Mouse (Mus musculus) heart, embryonic 14.5 days (tissue): Measurements from ENCODE around the gene Cc2d1a. TPM values are rescaled to one million over a fixed set of nuclear protein-coding genes. Genes with fewer than 3 reads are reported as not detected.

Experiments
- ATAC-seq: fragments of 200-750 bp; cut with Nextera tagmentation; 2 replicates; pipeline ENCODE4 v1.8.0; 2017; ENCODE audit warnings: low read depth, moderate TSS enrichment; ENCODE audit not compliant: insufficient number of reproducible peaks, insufficient read depth, low FRiP score
- H3K27ac ChIP-seq, 2 experiments: fragments of 200-500 bp in 1 of 2; fragments of 300-500 bp in 1 of 2; sonication (generic) in 1 of 2; replicated peaks in 1 of 2; 2 replicates each; pipeline ENCODE4 v1.5.1; 2012 to 2014; ENCODE audit warnings: low read depth in 2 of 2, low read length in 2 of 2, control low read depth in 1 of 2, mild to moderate bottlenecking in 1 of 2, mixed read lengths in 1 of 2; ENCODE audit not compliant: control insufficient read depth in 1 of 2, insufficient read depth in 1 of 2
- H3K27me3 ChIP-seq: fragments of 300-500 bp; sonication (generic); 2 replicates; pipeline ENCODE4 v1.6.1; 2014; ENCODE audit warnings: mild to moderate bottlenecking, low read length, control low read depth; ENCODE audit not compliant: control insufficient read depth, insufficient read depth
- H3K36me3 ChIP-seq: fragments of 300-500 bp; sonication (generic); 2 replicates; pipeline ENCODE4 v1.6.1; 2014; ENCODE audit warnings: mild to moderate bottlenecking, control low read depth, low read length, mixed read lengths; ENCODE audit not compliant: control insufficient read depth, insufficient read depth
- H3K4me1 ChIP-seq, 2 experiments: fragments of 200-500 bp in 1 of 2; fragments of 300-500 bp in 1 of 2; sonication (generic) in 1 of 2; 2 replicates each; pipeline ENCODE4 v1.6.1; 2012 to 2014; ENCODE audit warnings: low read length in 2 of 2, control low read depth in 1 of 2, mixed read lengths in 1 of 2; ENCODE audit not compliant: control insufficient read depth in 2 of 2, insufficient read depth in 2 of 2
- H3K4me2 ChIP-seq: fragments of 300-500 bp; sonication (generic); 2 replicates; pipeline ENCODE4 v1.6.1; 2014; ENCODE audit warnings: mild to moderate bottlenecking, low read length
- H3K4me3 ChIP-seq, 2 experiments: fragments of 200-500 bp in 1 of 2; fragments of 300-500 bp in 1 of 2; sonication (generic) in 1 of 2; 2 replicates each; pipeline ENCODE4 v1.5.1; 2012 to 2014; ENCODE audit warnings: low read length in 2 of 2, mild to moderate bottlenecking in 2 of 2, control low read depth in 1 of 2, low read depth in 1 of 2, moderate library complexity in 1 of 2; ENCODE audit not compliant: control insufficient read depth in 1 of 2, insufficient read depth in 1 of 2
- H3K9ac ChIP-seq: fragments of 300-500 bp; sonication (generic); 2 replicates; pipeline ENCODE4 v1.6.1; 2014; ENCODE audit warnings: mild to moderate bottlenecking, low read length
- H3K9me3 ChIP-seq: fragments of 300-500 bp; sonication (generic); 2 replicates; pipeline ENCODE4 v1.6.1; 2016; ENCODE audit warnings: low read length, control low read depth; ENCODE audit not compliant: control insufficient read depth
- WGBS: fragments of 180-500 bp; shearing (Covaris S2); extraction: QIAGEN DNeasy Blood & Tissue Kit; methylation state at CpG from one replicate; pipeline ENCODE4 v1.1.7; 2014; 5-methylcytosine and 5-hydroxymethylcytosine counted together
- polyA plus RNA-seq: library from polyadenylated mRNA; unstranded; fragments of >200 nt; fragmentation: Nextera tagmentation; extraction: Ambion mirVana; gene quantifications from 2 replicates; pipeline ENCODE4 v1.2.1, GENCODE M21; 2014

Cc2d1a gene
- polyA plus RNA-seq, 1 experiment from 2014 or later = 11.8 TPM

DNA sequence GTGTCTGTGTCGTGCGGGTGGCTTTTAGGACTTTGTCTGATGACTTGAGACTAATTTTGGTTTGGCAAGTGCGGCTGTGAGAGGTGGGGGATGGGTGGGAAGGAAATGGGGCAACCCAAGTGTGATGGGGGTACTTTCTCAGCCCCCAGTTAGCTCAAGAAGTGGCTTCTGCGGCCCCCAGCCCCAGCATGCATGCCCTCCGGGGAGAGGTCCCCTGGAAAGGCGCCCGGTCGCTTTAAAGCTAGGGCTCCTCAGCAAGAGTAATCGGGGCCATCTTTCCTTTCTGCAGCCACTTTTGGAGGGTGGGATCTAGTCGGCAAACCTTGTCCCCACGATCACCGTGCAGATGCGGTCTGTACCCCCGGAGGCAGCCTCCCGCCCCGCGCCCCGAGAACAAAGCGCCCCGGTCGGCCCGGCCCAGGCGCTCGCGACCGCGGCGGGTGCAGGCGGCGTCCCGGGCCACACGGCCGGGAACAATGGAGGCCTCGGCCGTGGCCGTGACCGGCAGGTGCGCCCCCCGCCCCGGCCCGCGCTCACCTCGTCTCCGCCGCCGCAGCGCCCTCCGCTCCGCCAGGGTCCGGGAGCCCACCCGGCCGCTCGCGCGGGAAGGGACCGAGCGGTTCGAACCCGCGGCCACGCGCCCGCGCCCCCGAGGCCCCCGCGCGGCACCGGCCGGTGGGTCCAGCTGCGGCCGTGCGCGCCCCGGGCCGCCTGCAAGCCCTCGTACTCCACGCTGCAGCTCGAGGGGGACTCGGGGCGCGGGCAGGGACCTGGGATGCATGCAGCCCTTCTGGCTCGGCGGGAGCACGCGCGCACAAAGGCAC is 35.7 kb upstream of the Cc2d1a start:
- peak overlapping the region; percentile 77 to 82 for H3K4me3 ChIP-seq
- peaks cover 25 to 52% of the 10 kb centered on the region in 2 experiments for H3K4me1 ChIP-seq
- H3K27ac ChIP-seq = peak overlapping the region; percentile 4 to 78; a peak in 3 of 4 replicates
- no peak for ATAC-seq
- H3K36me3 ChIP-seq = no peaks in the 10 kb centered on the region
- peak overlapping the region; percentile 97 for H3K9ac ChIP-seq
- H3K27me3 ChIP-seq = no peaks in the 10 kb centered on the region
- 1% methylated on average over 67 of the region's 87 CpGs for WGBS
- H3K9me3 ChIP-seq = no peaks in the 10 kb centered on the region
- peak overlapping the region; percentile 92 for H3K4me2 ChIP-seq

DNA sequence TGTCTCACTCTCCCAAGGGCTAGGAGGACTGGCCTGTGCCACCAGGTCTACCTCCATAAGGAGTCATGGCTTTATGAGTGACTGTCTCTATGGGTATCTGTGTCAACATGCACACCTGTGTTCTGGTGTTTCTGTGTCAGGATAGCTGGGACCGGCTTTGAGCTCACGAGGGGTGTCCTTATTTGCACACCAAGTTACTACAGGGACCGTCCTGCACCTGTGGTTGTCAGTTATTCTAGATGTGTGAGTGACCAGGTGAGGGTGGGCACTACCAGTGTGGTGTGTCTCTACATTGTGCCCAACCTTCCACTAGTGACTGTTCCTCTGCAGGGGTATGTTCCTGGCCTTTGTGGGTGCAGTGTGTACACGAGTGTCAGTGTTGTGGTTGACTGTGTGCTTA is 35.1 kb upstream of the Cc2d1a start:
- Histone ChIP-seq H3K4me2 (peak overlapping the region; percentile 92), H3K27me3 (no peaks in the 10 kb centered on the region), H3K9me3 (no peaks in the 10 kb centered on the region), H3K9ac (peak overlapping the region; percentile 97), H3K36me3 (no peaks in the 10 kb centered on the region), H3K27ac (peak overlapping the region in 1 of 2 experiments; percentile 78; a peak in 1 of 4 replicates), H3K4me1 (peaks cover 28 to 58% of the 10 kb centered on the region in 2 experiments), H3K4me3 (peak overlapping the region; percentile 77 to 82)
- 67% methylated on average over 4 of the region's 4 CpGs for WGBS
- no peak for ATAC-seq

DNA sequence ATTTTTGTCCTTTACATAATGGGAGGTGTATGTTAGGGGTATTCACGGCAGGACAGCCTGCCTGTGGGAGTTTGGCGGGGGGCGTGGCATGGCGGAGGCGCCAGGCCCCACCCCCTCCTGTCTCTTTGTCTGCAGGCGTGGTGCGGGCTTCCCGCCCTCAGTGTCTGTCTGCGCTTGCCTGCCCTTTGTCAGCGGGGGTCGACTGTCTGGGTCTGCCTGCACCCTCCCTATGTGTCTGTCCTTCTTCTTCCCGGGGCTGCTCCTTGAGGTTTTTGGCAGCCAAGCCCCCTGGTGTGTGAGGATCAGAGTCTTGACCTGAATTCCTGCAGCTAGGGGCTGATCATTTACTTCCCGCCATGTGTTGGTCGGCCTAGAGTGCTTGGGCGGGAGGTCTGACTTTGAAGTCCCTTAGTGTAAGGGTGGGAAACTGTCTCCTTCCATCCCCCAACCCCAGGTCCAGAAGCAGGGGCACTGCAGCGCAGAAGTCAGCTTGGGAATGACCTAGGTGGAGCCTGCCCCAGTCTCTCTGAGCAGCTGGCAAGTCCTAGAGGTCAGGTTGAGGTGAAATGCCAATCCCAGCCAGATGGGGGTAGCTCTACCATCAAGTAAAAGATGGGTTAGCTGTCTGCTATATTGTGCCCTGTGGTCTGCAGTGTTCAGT is 32.9 kb upstream of the Cc2d1a start:
- peaks cover 6% of the 10 kb centered on the region; the same call in 1 of the 2 replicates for H3K36me3 ChIP-seq
- no peaks in the 10 kb centered on the region for H3K9me3 ChIP-seq
- no peaks in the 10 kb centered on the region for H3K27me3 ChIP-seq
- peak overlapping the region; percentile 65 for H3K9ac ChIP-seq
- peaks cover 22 to 56% of the 10 kb centered on the region in 2 experiments for H3K4me1 ChIP-seq
- H3K27ac ChIP-seq = peak overlapping the region; percentile 69; a peak in 3 of 4 replicates
- ATAC-seq = peak; percentile 57
- H3K4me3 ChIP-seq = peak overlapping the region; percentile 23 to 28; a peak in 2 of 4 replicates
- 2% methylated on average over 16 of the region's 16 CpGs for WGBS
- H3K4me2 ChIP-seq = peak overlapping the region; percentile 61

DNA sequence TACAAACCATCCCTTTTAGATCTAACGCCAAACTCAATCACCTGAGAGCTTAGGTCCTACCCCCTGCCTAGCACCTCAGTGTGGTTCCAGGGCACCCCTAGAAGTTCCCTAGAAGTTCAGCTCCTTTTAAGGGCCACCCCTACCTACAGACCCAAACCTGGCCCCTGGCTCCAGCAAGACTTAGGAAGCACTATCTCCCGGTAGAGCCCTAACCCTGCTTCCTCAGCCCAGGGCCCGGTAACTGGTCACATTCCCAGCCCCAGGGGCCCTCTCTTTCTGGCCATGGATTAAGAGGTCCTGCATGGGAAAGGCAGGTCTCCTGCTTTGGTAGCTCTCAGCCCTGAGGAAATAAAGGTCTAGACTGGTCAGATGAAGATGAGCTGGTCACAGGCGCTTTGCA is 32.2 kb upstream of the Cc2d1a start:
- peak overlapping the region in 1 of 2 experiments; percentile 69; a peak in 1 of 4 replicates for H3K27ac ChIP-seq
- peak overlapping the region; percentile 61 for H3K4me2 ChIP-seq
- peaks cover 22 to 56% of the 10 kb centered on the region in 2 experiments for H3K4me1 ChIP-seq
- H3K36me3 ChIP-seq = peaks cover 6% of the 10 kb centered on the region; the same call in 1 of the 2 replicates
- ATAC-seq = no peak
- no peaks in the 10 kb centered on the region for H3K9me3 ChIP-seq
- H3K9ac ChIP-seq = peak overlapping the region; percentile 65
- H3K4me3 ChIP-seq = peak overlapping the region in 1 of 2 experiments; percentile 23; a peak in 1 of 4 replicates
- WGBS = 34% methylated on average over 4 of the region's 4 CpGs
- no peaks in the 10 kb centered on the region for H3K27me3 ChIP-seq

DNA sequence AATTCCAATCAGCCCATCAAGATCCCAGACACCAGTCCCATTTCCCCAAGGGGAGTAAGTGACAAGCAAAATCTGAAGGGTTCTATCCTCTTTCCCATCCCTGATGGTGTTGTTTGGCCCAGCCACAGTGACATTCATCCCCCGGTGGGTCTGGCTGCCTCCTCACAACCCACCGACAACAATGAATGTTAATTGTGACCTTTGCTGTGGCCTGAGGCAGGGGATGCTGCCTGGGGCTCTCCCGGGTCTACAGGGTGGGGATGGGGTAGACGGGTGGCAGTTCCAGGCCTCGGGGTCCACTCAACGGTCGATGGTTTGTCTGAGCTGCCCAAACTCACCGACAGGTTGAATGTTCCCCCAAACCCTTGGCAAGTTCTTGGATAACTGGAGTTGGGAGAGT is 30.9 kb upstream of the Cc2d1a start:
- Histone ChIP-seq H3K27ac (no peak overlapping the region), H3K9ac (no peak overlapping the region), H3K27me3 (no peaks in the 10 kb centered on the region), H3K4me1 (peaks cover 19 to 50% of the 10 kb centered on the region in 2 experiments), H3K36me3 (peaks cover 10% of the 10 kb centered on the region), H3K4me2 (no peak overlapping the region), H3K4me3 (no peak overlapping the region), H3K9me3 (no peaks in the 10 kb centered on the region)
- 85% methylated on average over 8 of the region's 8 CpGs for WGBS
- ATAC-seq = no peak

- Histone ChIP-seq H3K36me3 (peaks cover 22% of the 10 kb centered on the region), H3K4me3 (no peak overlapping the region), H3K4me2 (no peak overlapping the region), H3K9ac (no peak overlapping the region), H3K27ac (no peak overlapping the region), H3K9me3 (no peaks in the 10 kb centered on the region), H3K27me3 (no peaks in the 10 kb centered on the region), H3K4me1 (peaks cover 16 to 44% of the 10 kb centered on the region in 2 experiments)
- no peak for ATAC-seq
- 94% methylated on average over 3 of the region's 3 CpGs for WGBS
Observed at GRCm38 (mm10) chr8:84177405-84177804, 29.7 kb upstream of the Cc2d1a start.

GRCm38 (mm10) chr8:84176560-84176959 is 28.8 kb upstream of the Cc2d1a start:
- WGBS = 26% methylated on average over 3 of the region's 3 CpGs
- no peaks in the 10 kb centered on the region for H3K9me3 ChIP-seq
- no peak overlapping the region for H3K27ac ChIP-seq
- H3K36me3 ChIP-seq = peaks cover 31% of the 10 kb centered on the region
- H3K4me1 ChIP-seq = peaks cover 16 to 42% of the 10 kb centered on the region in 2 experiments
- ATAC-seq = no peak
- H3K9ac ChIP-seq = peak overlapping the region; percentile 50; the same call in 1 of the 2 replicates
- H3K4me2 ChIP-seq = 0 out of 2 replicates have a peak overlapping the region, but pooled peaks have one; percentile 11
- H3K4me3 ChIP-seq = no peak overlapping the region
- no peaks in the 10 kb centered on the region for H3K27me3 ChIP-seq
